9 mouse cellular contexts compared by ENCODE assay signal in the genomic region with DNA sequence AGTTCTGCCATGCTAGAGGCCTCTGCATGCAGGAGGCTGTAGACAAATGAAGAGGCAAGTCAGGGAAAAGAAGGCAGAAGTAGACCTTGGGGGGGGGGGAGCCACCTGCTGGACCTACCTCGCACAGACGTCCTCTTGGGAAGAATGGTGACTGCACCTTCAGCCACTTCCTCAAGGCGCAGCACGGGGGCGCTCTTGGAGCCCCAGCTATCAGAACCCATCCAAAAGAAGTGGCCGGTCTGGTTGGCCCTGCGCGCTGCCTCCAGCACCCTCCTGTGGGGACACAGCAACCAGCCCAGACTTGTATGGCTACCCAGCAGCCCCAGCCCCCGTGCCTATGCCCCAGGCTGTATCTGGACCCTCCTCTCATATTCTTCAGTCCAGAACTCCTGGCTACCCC.
DNase-seq lines count a peak whose midpoint lies in the region; ATAC-seq and TF ChIP-seq lines count a peak whose summit lies in the region.
"Had no signal": no experiment of that assay in that cellular context is flagged by ENCODE, and none has a peak within 500 bp of the region (broad histone marks: within the 10 kb centered on the region; RNA-seq: fewer than 3 reads in every experiment).

No protein-coding gene starts in this region.

- 0 out of 2 replicates have a peak, but pooled peaks have one; percentile 6 for TF ChIP-seq CTCF in kidney, adult 2 months (conservative IDR thresholded peaks at IDR 0.05; ENCODE audit: insufficient read depth, insufficient read length, low read depth, low read length)

- H3K36me3 ChIP-seq in kidney, adult 2 months (ENCODE audit: control insufficient read depth, insufficient read depth, low read length), result no peaks in the 10 kb centered on the region

- no peak overlapping the region for H3K4me3 ChIP-seq in kidney, adult 2 months (ENCODE audit: insufficient read depth, low read depth, low read length)

- H3K27me3 ChIP-seq in kidney, adult 2 months (replicated peaks; ENCODE audit: control insufficient read depth, insufficient read depth, low read length), result no peaks in the 10 kb centered on the region

- WGBS in kidney, adult 2 months, result 45% methylated on average over 9 of the region's 9 CpGs

- no peaks in the 10 kb centered on the region for H3K4me1 ChIP-seq in kidney, adult 2 months (ENCODE audit: control insufficient read depth, insufficient read depth, low read length)

- H3K27ac ChIP-seq in kidney, adult 2 months (ENCODE audit: insufficient read depth, low read depth, low read length), result no peak overlapping the region
- H3K27ac ChIP-seq: macrophage had no signal

- no peak for TF ChIP-seq POLR2A in kidney, adult 2 months (IDR thresholded peaks at IDR 0.05; ENCODE audit: low read depth, low read length)

- ATAC-seq in megakaryocyte progenitor cell, adult 5-6 weeks (replicated peaks; ENCODE audit: poor library complexity), result peak; percentile 55
- ATAC-seq in erythroblast, adult 5-6 weeks (replicated peaks; ENCODE audit: low FRiP score, poor library complexity, severe bottlenecking), result no peak

- no peak for DNase-seq in kidney, adult 2 months
- DNase-seq in kidney, postnatal 25 days, result no peak
- DNase-seq in ES-CJ7 (ENCODE audit: low read depth, low spot score), result peak; percentile 77
- peak; percentile 78 for DNase-seq in brain, adult 2 months (ENCODE audit: low read depth, low spot score)
- DNase-seq in testis, postnatal 10 days (ENCODE audit: low spot score), result no peak
- DNase-seq in yolk sac, embryonic 10.5 days (ENCODE audit: low spot score), result no peak

Comparison
In these comparisons a context has a peak if more than half of its experiments do, and no peak if none do; other contexts are left out.
1. DNase-seq: peak in ES-CJ7 (single experiment) and brain, adult 2 months (single experiment); none in kidney, adult 2 months (single experiment), kidney, postnatal 25 days (0 of 2), testis, postnatal 10 days (single experiment) and yolk sac, embryonic 10.5 days (single experiment).